Mouse (Mus musculus) left cerebral cortex, adult 9 months (tissue): Measurements from ENCODE around the gene Ankrd44.
A peak's percentile ranks its signal among the peaks of the same experiment; 100 is the strongest.

Experiments used
- DNase-seq, 2 experiments: peaks; one replicate each; pipeline ENCODE4 v3.0.0; 2022; ENCODE audit warnings: low spot score in 2 of 2

The Ankrd44 gene

GRCm38 (mm10) chr1:54922707-54923106 lies 3.5 kb downstream of the Ankrd44 start:
- DNase-seq: no peak

- DNase-seq: no peak
Observed at GRCm38 (mm10) chr1:54922025-54922574, 4.1 kb downstream of the Ankrd44 start.

- no peak for DNase-seq
Observed at GRCm38 (mm10) chr1:54920132-54920531, 6.1 kb downstream of the Ankrd44 start.

- DNase-seq: no peak
Observed at GRCm38 (mm10) chr1:54916456-54916855, 9.7 kb downstream of the Ankrd44 start.

- DNase-seq: no peak
Observed at GRCm38 (mm10) chr1:54914387-54914786, 11.8 kb downstream of the Ankrd44 start.

GRCm38 (mm10) chr1:54913379-54913873 lies 12.8 kb downstream of the Ankrd44 start:
- no peak for DNase-seq

GRCm38 (mm10) chr1:54913063-54913335 lies 13.2 kb downstream of the Ankrd44 start:
- DNase-seq: no peak

- DNase-seq: no peak
Observed at GRCm38 (mm10) chr1:54912290-54913062, 13.7 kb downstream of the Ankrd44 start.

- no peak for DNase-seq
Observed at GRCm38 (mm10) chr1:54911256-54911610, 15.0 kb downstream of the Ankrd44 start.

GRCm38 (mm10) chr1:54910489-54911255 lies 15.5 kb downstream of the Ankrd44 start:
- no peak for DNase-seq

- DNase-seq: no peak
Observed at GRCm38 (mm10) chr1:54908786-54909185, 17.4 kb downstream of the Ankrd44 start.

- DNase-seq: no peak
Observed at GRCm38 (mm10) chr1:54907066-54907639, 19.0 kb downstream of the Ankrd44 start.

GRCm38 (mm10) chr1:54906322-54906721 lies 19.9 kb downstream of the Ankrd44 start:
- DNase-seq: no peak

GRCm38 (mm10) chr1:54905632-54906031 lies 20.6 kb downstream of the Ankrd44 start:
- DNase-seq: no peak

GRCm38 (mm10) chr1:54904165-54904564 lies 22.0 kb downstream of the Ankrd44 start:
- DNase-seq: no peak

GRCm38 (mm10) chr1:54902689-54903246 lies 23.4 kb downstream of the Ankrd44 start:
- DNase-seq: no peak

- DNase-seq: no peak
Observed at GRCm38 (mm10) chr1:54901084-54901483, 25.1 kb downstream of the Ankrd44 start.

- no peak for DNase-seq
Observed at GRCm38 (mm10) chr1:54899247-54899646, 26.9 kb downstream of the Ankrd44 start.

GRCm38 (mm10) chr1:54898656-54899084 lies 27.5 kb downstream of the Ankrd44 start:
- peak; percentile 55 to 72 for DNase-seq

- no peak for DNase-seq
Observed at GRCm38 (mm10) chr1:54897726-54898125, 28.5 kb downstream of the Ankrd44 start.

GRCm38 (mm10) chr1:54896109-54897085 lies 29.8 kb downstream of the Ankrd44 start:
- DNase-seq: peak; percentile 20 to 80
